Comparison of ENCODE assay signal across 13 mouse cellular contexts in the genomic region with DNA sequence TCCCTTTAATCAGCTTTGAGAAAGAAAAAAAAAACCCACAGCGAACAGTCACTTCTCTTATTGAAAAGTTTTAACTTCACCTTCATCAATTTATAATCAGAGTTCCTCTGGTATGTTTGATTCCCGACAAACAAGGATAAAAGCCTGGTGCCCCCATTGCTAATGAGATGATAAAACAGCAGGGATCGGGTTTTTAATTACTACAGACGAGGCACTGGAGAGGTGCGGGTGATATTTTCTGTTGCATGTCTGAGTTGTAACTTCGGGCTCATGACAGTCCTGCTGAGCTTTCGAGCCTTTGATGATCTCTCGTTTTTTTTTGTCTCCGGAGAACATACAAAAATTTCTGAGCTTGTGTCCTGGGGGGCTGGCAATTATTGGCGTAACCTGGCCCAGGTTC. TPM values are rescaled to one million over a fixed set of nuclear protein-coding genes. Genes with fewer than 3 reads are reported as not detected.
DNase-seq lines count a peak whose midpoint lies in the region; ATAC-seq and TF ChIP-seq lines count a peak whose summit lies in the region.
"Had no signal": no experiment of that assay in that cellular context is flagged by ENCODE, and none has a peak within 500 bp of the region (broad histone marks: within the 10 kb centered on the region; RNA-seq: fewer than 3 reads in every experiment).

No protein-coding gene starts in this region.

- peaks cover 28% of the 10 kb centered on the region for H3K4me1 ChIP-seq in midbrain, embryonic 10.5 days
- H3K4me1 ChIP-seq in midbrain, embryonic 11.5 days (ENCODE audit: control insufficient read depth, insufficient read depth, low read length) = peaks cover 7% of the 10 kb centered on the region
- no peaks in the 10 kb centered on the region for H3K4me1 ChIP-seq in hindbrain, embryonic 14.5 days (replicated peaks; ENCODE audit: control insufficient read depth, insufficient read depth, low read length)
- peaks cover 7% of the 10 kb centered on the region for H3K4me1 ChIP-seq in limb, embryonic 14.5 days (ENCODE audit: control insufficient read depth, insufficient read depth, low read length)
- H3K4me1 ChIP-seq in thymus, adult 2 months (replicated peaks; ENCODE audit: control insufficient read depth, insufficient read depth, low read length) = no peaks in the 10 kb centered on the region
- no peaks in the 10 kb centered on the region for H3K4me1 ChIP-seq in heart, embryonic 10.5 days
- H3K4me1 ChIP-seq: heart, embryonic 15.5 days had no signal

- H3K4me3 ChIP-seq in midbrain, embryonic 10.5 days = no peak overlapping the region
- no peak overlapping the region for H3K4me3 ChIP-seq in midbrain, embryonic 11.5 days (ENCODE audit: low read depth, low read length)
- H3K4me3 ChIP-seq in hindbrain, embryonic 14.5 days (replicated peaks; ENCODE audit: low read length) = no peak overlapping the region
- H3K4me3 ChIP-seq in limb, embryonic 14.5 days (replicated peaks; ENCODE audit: low read length) = peak overlapping the region; percentile 15
- H3K4me3 ChIP-seq in thymus, adult 2 months (ENCODE audit: control insufficient read depth, insufficient read depth, low read length) = no peak overlapping the region
- no peak overlapping the region for H3K4me3 ChIP-seq in heart, embryonic 10.5 days
- H3K4me3 ChIP-seq: heart, embryonic 15.5 days had no signal

- TF ChIP-seq POLR2A in limb, embryonic 14.5 days (IDR thresholded peaks at IDR 0.05; ENCODE audit: borderline replicate concordance, extremely low read depth, insufficient read depth, insufficient read length) = no peak
- TF ChIP-seq POLR2A in thymus, adult 2 months (IDR thresholded peaks at IDR 0.05; ENCODE audit: control insufficient read depth, extremely low read depth, insufficient read depth, low read length, poor library complexity) = no peak

- DNase-seq in midbrain, embryonic 10.5 days (ENCODE audit: low spot score) = no peak
- DNase-seq in midbrain, embryonic 11.5 days (ENCODE audit: low spot score, missing footprints) = no peak
- no peak for DNase-seq in hindbrain, embryonic 14.5 days (ENCODE audit: low spot score)
- DNase-seq in limb, embryonic 14.5 days (ENCODE audit: low spot score) = no peak
- no peak for DNase-seq in spleen, adult 12 weeks (ENCODE audit: low spot score)
- no peak for DNase-seq in thymus, adult 2 months
- no peak for DNase-seq in heart, embryonic 10.5 days (ENCODE audit: low spot score)
- DNase-seq: cerebellum, postnatal 36 days had no signal

- WGBS in midbrain, embryonic 10.5 days = 61% methylated on average over 10 of the region's 10 CpGs
- 50% methylated on average over 10 of the region's 10 CpGs for WGBS in midbrain, embryonic 11.5 days
- 26% methylated on average over 10 of the region's 10 CpGs for WGBS in hindbrain, embryonic 14.5 days
- WGBS in limb, embryonic 14.5 days = 11% methylated on average over 10 of the region's 10 CpGs
- 85% methylated on average over 10 of the region's 10 CpGs for WGBS in thymus, adult 2 months
- WGBS in heart, embryonic 10.5 days = 78% methylated on average over 10 of the region's 10 CpGs

- H3K9me3 ChIP-seq in midbrain, embryonic 10.5 days (replicated peaks) = no peaks in the 10 kb centered on the region
- no peaks in the 10 kb centered on the region for H3K9me3 ChIP-seq in midbrain, embryonic 11.5 days (ENCODE audit: control insufficient read depth, low read length)
- H3K9me3 ChIP-seq in hindbrain, embryonic 14.5 days (ENCODE audit: control insufficient read depth, low read length) = no peaks in the 10 kb centered on the region
- no peaks in the 10 kb centered on the region for H3K9me3 ChIP-seq in limb, embryonic 14.5 days (ENCODE audit: control insufficient read depth, low read length)
- H3K9me3 ChIP-seq in heart, embryonic 10.5 days = no peaks in the 10 kb centered on the region
- H3K9me3 ChIP-seq: heart, embryonic 15.5 days had no signal

- H3K9ac ChIP-seq in midbrain, embryonic 11.5 days (ENCODE audit: low read length) = no peak overlapping the region
- H3K9ac ChIP-seq in hindbrain, embryonic 14.5 days = no peak overlapping the region
- no peak overlapping the region for H3K9ac ChIP-seq in limb, embryonic 14.5 days (ENCODE audit: low read depth, low read length, severe bottlenecking)
- H3K9ac ChIP-seq: heart, embryonic 15.5 days had no signal

- H3K27ac ChIP-seq in midbrain, embryonic 10.5 days (replicated peaks) = peak overlapping the region; percentile 18; the same call in 1 of the 2 replicates
- no peak overlapping the region for H3K27ac ChIP-seq in midbrain, embryonic 11.5 days (ENCODE audit: low read depth, low read length)
- no peak overlapping the region for H3K27ac ChIP-seq in hindbrain, embryonic 14.5 days
- H3K27ac ChIP-seq in limb, embryonic 14.5 days (replicated peaks; ENCODE audit: low read depth, low read length) = no peak overlapping the region
- no peak overlapping the region for H3K27ac ChIP-seq in thymus, adult 2 months (ENCODE audit: control insufficient read depth, insufficient read depth, low read length)
- no peak overlapping the region for H3K27ac ChIP-seq in heart, embryonic 10.5 days
- H3K27ac ChIP-seq: heart, embryonic 15.5 days had no signal

- H3K4me2 ChIP-seq in midbrain, embryonic 11.5 days = no peak overlapping the region
- peak overlapping the region; percentile 24; the same call in 1 of the 2 replicates for H3K4me2 ChIP-seq in hindbrain, embryonic 14.5 days (replicated peaks)
- peak overlapping the region; percentile 32; the same call in 1 of the 2 replicates for H3K4me2 ChIP-seq in limb, embryonic 14.5 days (replicated peaks; ENCODE audit: low read depth, low read length, severe bottlenecking)
- H3K4me2 ChIP-seq: heart, embryonic 15.5 days had no signal

- TF ChIP-seq CTCF in thymus, adult 2 months (IDR thresholded peaks at IDR 0.05; ENCODE audit: borderline replicate concordance, control insufficient read depth, extremely low read depth, insufficient read depth, low read length, poor library complexity) = no peak

- H3K27me3 ChIP-seq in midbrain, embryonic 10.5 days (ENCODE audit: low read depth, poor library complexity, severe bottlenecking) = peaks cover 40% of the 10 kb centered on the region
- no peaks in the 10 kb centered on the region; the same call in 1 of the 2 replicates for H3K27me3 ChIP-seq in midbrain, embryonic 11.5 days (ENCODE audit: control insufficient read depth, insufficient read depth, low read length)
- H3K27me3 ChIP-seq in hindbrain, embryonic 14.5 days (ENCODE audit: control insufficient read depth, insufficient read depth, low read length) = no peaks in the 10 kb centered on the region
- H3K27me3 ChIP-seq in limb, embryonic 14.5 days (ENCODE audit: control insufficient read depth, insufficient read depth, low read length) = peaks cover 5% of the 10 kb centered on the region; the same call in 1 of the 2 replicates
- H3K27me3 ChIP-seq in thymus, adult 2 months (ENCODE audit: control insufficient read depth, insufficient read depth, low read length) = no peaks in the 10 kb centered on the region
- no peaks in the 10 kb centered on the region for H3K27me3 ChIP-seq in heart, embryonic 10.5 days (ENCODE audit: insufficient read depth, poor library complexity, severe bottlenecking)
- H3K27me3 ChIP-seq: heart, embryonic 15.5 days had no signal

- no peaks in the 10 kb centered on the region for H3K36me3 ChIP-seq in midbrain, embryonic 10.5 days
- no peaks in the 10 kb centered on the region for H3K36me3 ChIP-seq in midbrain, embryonic 11.5 days (ENCODE audit: control insufficient read depth, insufficient read depth, low read length)
- no peaks in the 10 kb centered on the region for H3K36me3 ChIP-seq in hindbrain, embryonic 14.5 days (replicated peaks; ENCODE audit: control insufficient read depth, insufficient read depth)
- H3K36me3 ChIP-seq in limb, embryonic 14.5 days (ENCODE audit: control insufficient read depth, insufficient read depth, low read length) = no peaks in the 10 kb centered on the region
- no peaks in the 10 kb centered on the region for H3K36me3 ChIP-seq in thymus, adult 2 months (ENCODE audit: control insufficient read depth, insufficient read depth, low read length)
- H3K36me3 ChIP-seq in heart, embryonic 10.5 days = no peaks in the 10 kb centered on the region
- H3K36me3 ChIP-seq: heart, embryonic 15.5 days had no signal

- ATAC-seq in midbrain, embryonic 11.5 days (ENCODE audit: low FRiP score) = no peak
- ATAC-seq in hindbrain, embryonic 14.5 days (ENCODE audit: low FRiP score) = no peak
- ATAC-seq in limb, embryonic 14.5 days (ENCODE audit: low FRiP score, low read depth) = no peak
- ATAC-seq: activated CD4-positive, CD25-positive, alpha-beta regulatory T cell, adult 4 months had no signal

RNA-seq across cellular contexts. Expression of a gene that starts 5.5 kb away (rescaled TPM):
- 0.19 TPM in 1 of 2 replicates, not detected in the other for polyA plus RNA-seq in midbrain, embryonic 10.5 days (2016; fragmentation: Nextera tagmentation; extraction: Ambion mirVana)
- polyA plus RNA-seq in midbrain, embryonic 11.5 days (2014; fragmentation: Nextera tagmentation; extraction: Ambion mirVana) = 0.14 TPM in 1 of 2 replicates, not detected in the other
- 0.12 and 0.19 TPM in 2 replicates for polyA plus RNA-seq in hindbrain, embryonic 14.5 days (2014; fragmentation: Nextera tagmentation; extraction: Ambion mirVana)
- polyA plus RNA-seq in limb, embryonic 14.5 days (2012; rRNA removed) = 0.01 and 0.03 TPM in 2 replicates
- polyA plus RNA-seq in limb, embryonic 14.5 days (2014; fragmentation: Nextera tagmentation; extraction: Ambion mirVana) = not detected in 2 replicates
- 0.05 and 0.08 TPM in 2 replicates for polyA plus RNA-seq in thymus, adult 2 months (2012; rRNA removed)
- not detected in 2 replicates for polyA plus RNA-seq in heart, embryonic 10.5 days (2016; fragmentation: Nextera tagmentation; extraction: Ambion mirVana)
- polyA plus RNA-seq: heart, embryonic 15.5 days; intestine, embryonic 14.5 days; liver, adult 2 months; lung, embryonic 16.5 days had no signal
